Mouse (Mus musculus) CH12.LX (cell line): Measurements from ENCODE around the gene Parp1.

Source experiments
- CTCF ChIP-seq, 2 experiments: IDR thresholded peaks in 1 of 2; conservative IDR thresholded peaks in 1 of 2; 2 replicates each; pipeline ENCODE4 v1.5.1; 2011 to 2012; ENCODE audit warnings: low read depth in 2 of 2, low read length in 2 of 2, improper control_type of control experiment in 1 of 2, inconsistent platforms in 1 of 2, mild to moderate bottlenecking in 1 of 2, moderate library complexity in 1 of 2
- ELF1 ChIP-seq: IDR thresholded peaks from 2 replicates; pipeline ENCODE4 v1.6.1; 2014; ENCODE audit warnings: low read depth, mild to moderate bottlenecking, inconsistent platforms, low read length, improper control_type of control experiment
- EP300 ChIP-seq: IDR thresholded peaks from 2 replicates; pipeline ENCODE4 v1.6.1; 2011; ENCODE audit warnings: low read length, improper control_type of control experiment
- GABPA ChIP-seq: IDR thresholded peaks from 2 replicates; pipeline ENCODE4 v1.6.1; 2012; ENCODE audit warnings: low read depth, low read length, improper control_type of control experiment, inconsistent platforms; ENCODE audit not compliant: insufficient replicate concordance
- IRF4 ChIP-seq: IDR thresholded peaks from 2 replicates; pipeline ENCODE4 v1.6.1; 2014; ENCODE audit warnings: low read depth, mild to moderate bottlenecking, inconsistent platforms, low read length, improper control_type of control experiment
- KAT2A ChIP-seq: IDR thresholded peaks from 2 replicates; pipeline ENCODE4 v1.6.1; 2012; ENCODE audit warnings: low read length, improper control_type of control experiment, inconsistent platforms; ENCODE audit not compliant: insufficient replicate concordance
- MAX ChIP-seq: IDR thresholded peaks from 2 replicates; pipeline ENCODE4 v1.6.1; 2011; ENCODE audit warnings: low read length, improper control_type of control experiment
- MYC ChIP-seq: IDR thresholded peaks from 2 replicates; pipeline ENCODE4 v1.6.1; 2011; ENCODE audit warnings: low read depth, mild to moderate bottlenecking, improper control_type of control experiment, low read length
- NRF1 ChIP-seq: IDR thresholded peaks from 2 replicates; pipeline ENCODE4 v1.6.1; 2014; ENCODE audit warnings: low read depth, mild to moderate bottlenecking, inconsistent platforms, low read length, improper control_type of control experiment, moderate library complexity
- POLR2A ChIP-seq: IDR thresholded peaks from 2 replicates; pipeline ENCODE4 v1.6.1; 2011; ENCODE audit warnings: low read depth, mild to moderate bottlenecking, improper control_type of control experiment, low read length
- SIN3A ChIP-seq: IDR thresholded peaks from 2 replicates; pipeline ENCODE4 v1.6.1; 2012; ENCODE audit warnings: low read length, improper control_type of control experiment, inconsistent platforms
- SMC3 ChIP-seq: IDR thresholded peaks from 2 replicates; pipeline ENCODE4 v1.6.1; 2011; ENCODE audit warnings: low read depth, low read length, improper control_type of control experiment
- UBTF ChIP-seq: IDR thresholded peaks from 2 replicates; pipeline ENCODE4 v1.6.1; 2012; ENCODE audit warnings: low read depth, mild to moderate bottlenecking, inconsistent platforms, low read length, improper control_type of control experiment, moderate library complexity
- USF1 ChIP-seq: IDR thresholded peaks from 2 replicates; pipeline ENCODE4 v1.6.1; 2014; ENCODE audit warnings: low read depth, mild to moderate bottlenecking, inconsistent platforms, low read length, improper control_type of control experiment

DNA sequence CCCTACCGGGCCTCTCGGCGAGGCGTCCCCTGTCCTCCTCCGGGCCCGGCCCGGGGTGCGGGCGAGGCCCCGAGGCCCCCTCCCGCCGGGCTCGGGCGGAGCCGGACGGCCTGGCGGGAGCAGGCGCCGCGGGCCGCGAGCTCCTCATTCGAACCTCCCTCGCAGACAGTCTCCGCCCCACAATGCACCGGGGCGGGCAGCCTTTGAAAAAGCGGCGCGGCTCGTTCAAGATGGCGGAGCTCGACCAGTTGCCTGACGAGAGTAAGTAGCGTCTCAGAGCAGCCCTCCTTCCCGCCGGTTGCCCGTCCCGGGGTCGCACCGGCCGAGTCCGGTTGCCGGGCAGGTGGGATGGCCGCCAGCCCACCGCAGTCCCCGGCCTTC, 72.4 kb downstream of the Parp1 start, which contains the start of gene Lin9:
- TF ChIP-seq SMC3 (no peak), KAT2A (peak; percentile 71; the same call in 1 of the 2 replicates), MYC (0 out of 2 replicates have a peak, but pooled peaks have one; percentile 47), CTCF (conservative IDR thresholded peaks at IDR 0.05 in 1 of 2, IDR thresholded peaks at IDR 0.05 in 1 of 2; ENCODE audit: low read depth in 2 of 2, low read length in 2 of 2) (no peak), EP300 (no peak), SIN3A (peak; percentile 85), POLR2A (peak; percentile 95), NRF1 (peak; percentile 70), ELF1 (0 out of 2 replicates have a peak, but pooled peaks have one; percentile 28), IRF4 (peak; percentile 42), GABPA (no peak), MAX (peak; percentile 43; the same call in 1 of the 2 replicates), UBTF (peak; percentile 81), USF1 (no peak)
